Mouse (Mus musculus) cerebellum, adult 9-10 months (tissue): ENCODE data around the gene Mfsd12.

Experiments
- DNase-seq: peaks from one replicate; pipeline ENCODE4 v3.0.0; 2022

The Mfsd12 gene

GRCm38 (mm10) chr10:81383802-81384604 lies 26.7 kb downstream of the Mfsd12 start, which contains the start of the genes Dohh and Gm48551:
Dohh (plus strand) TSS chr10:81384428.
Gm48551 (plus strand) TSS chr10:81384466.
- peak; percentile 99 for DNase-seq

GRCm38 (mm10) chr10:81384605-81384982 lies 27.3 kb downstream of the Mfsd12 start:
- no peak for DNase-seq

GRCm38 (mm10) chr10:81385603-81386306 lies 28.5 kb downstream of the Mfsd12 start:
- peak; percentile 60 for DNase-seq

- DNase-seq = no peak
These were observed 30.4 kb downstream of the Mfsd12 start for GRCm38 (mm10) chr10:81387716-81388115.

- no peak for DNase-seq
These were observed 31.3 kb downstream of the Mfsd12 start, which contains the start of gene Gm48552 for GRCm38 (mm10) chr10:81388505-81389055. Gm48552 (plus strand) TSS chr10:81389005.

- peak; percentile 55 for DNase-seq
These were observed 32.1 kb downstream of the Mfsd12 start for GRCm38 (mm10) chr10:81389373-81389772.

GRCm38 (mm10) chr10:81389801-81390677 lies 32.7 kb downstream of the Mfsd12 start:
- DNase-seq = peak; percentile 76

- DNase-seq = no peak
These were observed 33.3 kb downstream of the Mfsd12 start for GRCm38 (mm10) chr10:81390678-81390965.

- no peak for DNase-seq
These were observed 35.0 kb downstream of the Mfsd12 start for GRCm38 (mm10) chr10:81392270-81392669.

GRCm38 (mm10) chr10:81392781-81393185 lies 35.5 kb downstream of the Mfsd12 start, which contains the start of gene Smim24:
Smim24 (plus strand) TSS chr10:81393051.
- no peak for DNase-seq

GRCm38 (mm10) chr10:81393456-81394063 lies 36.3 kb downstream of the Mfsd12 start:
- DNase-seq = no peak

GRCm38 (mm10) chr10:81395127-81395526 lies 37.8 kb downstream of the Mfsd12 start:
- DNase-seq = peak; percentile 83

GRCm38 (mm10) chr10:81395865-81396264 lies 38.6 kb downstream of the Mfsd12 start:
- no peak for DNase-seq

GRCm38 (mm10) chr10:81396749-81397148 lies 39.5 kb downstream of the Mfsd12 start:
- no peak for DNase-seq

- DNase-seq = peak; percentile 72
These were observed 42.0 kb downstream of the Mfsd12 start for GRCm38 (mm10) chr10:81399296-81399695.

GRCm38 (mm10) chr10:81399798-81400308 lies 42.6 kb downstream of the Mfsd12 start:
- DNase-seq = peak; percentile 66

GRCm38 (mm10) chr10:81400371-81401204 lies 43.3 kb downstream of the Mfsd12 start:
- peak; percentile 94 for DNase-seq

- DNase-seq = peak; percentile 77
These were observed 43.9 kb downstream of the Mfsd12 start for GRCm38 (mm10) chr10:81401205-81401520.

- peak; percentile 69 for DNase-seq
These were observed 44.4 kb downstream of the Mfsd12 start for GRCm38 (mm10) chr10:81401521-81402226.

- no peak for DNase-seq
These were observed 45.0 kb downstream of the Mfsd12 start for GRCm38 (mm10) chr10:81402227-81402765.
